In genomic region chr11:68033331-68033926, GRCm38 (mm10) we compare ENCODE assay signal across 28 mouse cellular contexts.
DNase-seq lines count a peak whose midpoint lies in the region; TF ChIP-seq lines count a peak whose summit lies in the region.
"Had no signal": no experiment of that assay in that cellular context is flagged by ENCODE, and none has a peak within 500 bp of the region (broad histone marks: within the 10 kb centered on the region; RNA-seq: fewer than 3 reads in every experiment).

No protein-coding gene starts in this region.

- H3K36me3 ChIP-seq in C2C12 (ENCODE audit: control insufficient read depth, insufficient read depth) (peaks cover 6% of the 10 kb centered on the region), myocyte (ENCODE audit: control insufficient read depth, insufficient read depth) (no peaks in the 10 kb centered on the region)
- H3K36me3 ChIP-seq: embryonic facial prominence, embryonic 15.5 days; forebrain, embryonic 12.5 days; heart, embryonic 12.5 days; hindbrain, embryonic 13.5 days; neural tube, embryonic 15.5 days; stomach, embryonic 15.5 days had no signal

- H3K4me3 ChIP-seq in C2C12 (ENCODE audit: insufficient read depth, poor library complexity, severe bottlenecking), result no peak overlapping the region
- no peak overlapping the region for H3K4me3 ChIP-seq in myocyte
- H3K4me3 ChIP-seq: embryonic facial prominence, embryonic 15.5 days; forebrain, embryonic 12.5 days; heart, embryonic 12.5 days; hindbrain, embryonic 13.5 days; neural tube, embryonic 15.5 days; stomach, embryonic 15.5 days had no signal

- no peak for TF ChIP-seq POLR2A in myocyte (IDR thresholded peaks at IDR 0.05; ENCODE audit: insufficient read length, low read depth)

- intact Hi-C loops in gastrocnemius, postnatal 36 days (cut with DNase I), result no loop called here

- TF ChIP-seq CTCF in C2C12 (IDR thresholded peaks at IDR 0.05; ENCODE audit: control insufficient read depth, insufficient read depth, insufficient read length), result no peak

- no peaks in the 10 kb centered on the region for H3K27me3 ChIP-seq in C2C12 (ENCODE audit: control insufficient read depth, insufficient read depth, insufficient read length)
- H3K27me3 ChIP-seq in myocyte (ENCODE audit: control insufficient read depth, insufficient read depth, insufficient read length), result no peaks in the 10 kb centered on the region
- H3K27me3 ChIP-seq: embryonic facial prominence, embryonic 15.5 days; forebrain, embryonic 12.5 days; heart, embryonic 12.5 days; hindbrain, embryonic 13.5 days; neural tube, embryonic 15.5 days; stomach, embryonic 15.5 days had no signal

- no peaks in the 10 kb centered on the region for H3K79me2 ChIP-seq in C2C12 (ENCODE audit: control insufficient read depth, insufficient read depth)
- no peaks in the 10 kb centered on the region for H3K79me2 ChIP-seq in myocyte (ENCODE audit: control insufficient read depth, insufficient read depth)

- no peak overlapping the region for H3ac ChIP-seq in C2C12 (ENCODE audit: control insufficient read depth, insufficient read length, low read depth)
- no peak overlapping the region for H3ac ChIP-seq in myocyte (ENCODE audit: control insufficient read depth, insufficient read length)

- peak; percentile 29 to 34 for DNase-seq in cerebellum, postnatal 14 days
- no peak for DNase-seq in cerebellum, postnatal 4 days (ENCODE audit: low spot score in 2 of 2)
- peak; percentile 27 for DNase-seq in R1 (ENCODE audit: low read depth, low spot score)
- no peak for DNase-seq in gastrocnemius, postnatal 36 days
- no peak for DNase-seq in testis, postnatal 10 days (ENCODE audit: low spot score)
- DNase-seq: cerebellum, adult 8-10 months; forebrain, postnatal 0 days; gastrocnemius, postnatal 10 days; heart, adult 18-20 months; heart, postnatal 4 days; kidney, adult 18-20 months; layer of hippocampus, postnatal 36 days; liver; lung, adult 2 months; lung, postnatal 10 days; midbrain, embryonic 14.5 days; retina, postnatal 1 day; right cerebral cortex, postnatal 14 days; thymus, adult 2 months; thymus, postnatal 4 days had no signal

- peak overlapping the region; percentile 66 for H3K4me2 ChIP-seq in myocyte (ENCODE audit: low read depth)
- H3K4me2 ChIP-seq: embryonic facial prominence, embryonic 15.5 days; forebrain, embryonic 12.5 days; heart, embryonic 12.5 days; hindbrain, embryonic 13.5 days; neural tube, embryonic 15.5 days; stomach, embryonic 15.5 days had no signal

- no peaks in the 10 kb centered on the region for H3K79me3 ChIP-seq in C2C12 (ENCODE audit: low read depth)

TF ChIP-seq in C2C12, 6 proteins besides CTCF, POLR2A, EP300 and RAD21:
- TF ChIP-seq USF1 (IDR thresholded peaks at IDR 0.05; ENCODE audit: low read depth) (peak; percentile 24), CEBPB (IDR thresholded peaks at IDR 0.05; ENCODE audit: low read depth) (no peak), MYOG (IDR thresholded peaks at IDR 0.05; ENCODE audit: control insufficient read depth, extremely low read depth, insufficient read length) (no peak), FOSL1 (IDR thresholded peaks at IDR 0.05; ENCODE audit: insufficient read depth, low read length, poor library complexity, severe bottlenecking) (no peak), MAX (IDR thresholded peaks at IDR 0.05) (no peak), MYOD1 (IDR thresholded peaks at IDR 0.05; ENCODE audit: control insufficient read depth, insufficient read length, low read depth) (no peak)

TF ChIP-seq in myocyte, 11 proteins besides CTCF, POLR2A, EP300 and RAD21:
- TF ChIP-seq TCF12 (IDR thresholded peaks at IDR 0.05; ENCODE audit: insufficient read depth, poor library complexity, severe bottlenecking) (no peak), MYOG (IDR thresholded peaks at IDR 0.05; ENCODE audit: control insufficient read depth in 1 of 3, insufficient read depth in 1 of 3, insufficient read length in 2 of 3, low read depth in 2 of 3) (peak in 1 of 3 experiments; percentile 51), E2F4 (IDR thresholded peaks at IDR 0.05; ENCODE audit: insufficient read depth) (no peak), SRF (IDR thresholded peaks at IDR 0.05; ENCODE audit: control insufficient read depth, insufficient read length, low read depth) (no peak), POLR2AphosphoS2 (IDR thresholded peaks at IDR 0.05; ENCODE audit: insufficient read length, low read depth) (no peak), REST (IDR thresholded peaks at IDR 0.05; ENCODE audit: insufficient read depth, insufficient read length) (no peak), MYOD1 (IDR thresholded peaks at IDR 0.05; ENCODE audit: control insufficient read depth in 1 of 3, insufficient read length in 2 of 3, low read depth in 2 of 3) (peak in 1 of 3 experiments; percentile 75)

Comparison
In these comparisons a context has a peak if more than half of its experiments do, and no peak if none do; other contexts are left out.
1. DNase-seq: peak in cerebellum, postnatal 14 days (2 of 2) and R1 (single experiment); none in cerebellum, postnatal 4 days (0 of 2), gastrocnemius, postnatal 36 days (0 of 2) and testis, postnatal 10 days (single experiment).